Mouse (Mus musculus) T-helper 17 cell (primary cell): ENCODE measurements around the gene C1ql3.

Experiments
- in situ Hi-C, 2 experiments: fragments of 300-600 bp; cut with MboI, MseI; formaldehyde crosslinking; loops; 1 replicate in 1 of 2; 2 replicates in 1 of 2; pipeline ENCODE4 v1.15.1; 2025; ENCODE audit warnings: high pct_unique_total_duplicates in 2 of 2

C1ql3 gene

DNA sequence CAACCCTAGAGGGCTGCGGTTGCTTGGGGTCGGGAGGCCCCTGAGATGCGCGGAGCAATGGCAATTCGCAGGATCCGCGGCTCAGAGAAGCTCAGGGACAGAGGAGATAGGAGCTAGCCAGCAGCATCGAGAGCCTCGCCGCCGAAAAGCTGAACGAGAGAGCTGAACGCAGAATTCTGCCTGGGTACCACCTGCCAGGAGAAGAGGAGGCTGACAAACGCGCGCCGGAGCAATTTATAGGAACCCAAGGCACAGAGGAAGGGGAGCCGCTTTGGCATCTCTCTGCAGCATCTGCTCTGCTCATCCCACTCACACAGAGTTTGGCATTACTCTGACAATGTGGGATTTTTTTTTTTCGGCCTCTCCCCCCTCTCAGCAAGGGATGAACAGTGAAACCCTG is at the start of gene C1ql3:
Gene C1ql3 (minus strand): TSS at position 335 of the 400 bp plus-strand sequence.
- in situ Hi-C loops = loop anchor here in 1 of 2 experiments (5.0 kb wide), 1 partner anchor 231 kb away; no protein-coding TSS in a partner anchor

DNA sequence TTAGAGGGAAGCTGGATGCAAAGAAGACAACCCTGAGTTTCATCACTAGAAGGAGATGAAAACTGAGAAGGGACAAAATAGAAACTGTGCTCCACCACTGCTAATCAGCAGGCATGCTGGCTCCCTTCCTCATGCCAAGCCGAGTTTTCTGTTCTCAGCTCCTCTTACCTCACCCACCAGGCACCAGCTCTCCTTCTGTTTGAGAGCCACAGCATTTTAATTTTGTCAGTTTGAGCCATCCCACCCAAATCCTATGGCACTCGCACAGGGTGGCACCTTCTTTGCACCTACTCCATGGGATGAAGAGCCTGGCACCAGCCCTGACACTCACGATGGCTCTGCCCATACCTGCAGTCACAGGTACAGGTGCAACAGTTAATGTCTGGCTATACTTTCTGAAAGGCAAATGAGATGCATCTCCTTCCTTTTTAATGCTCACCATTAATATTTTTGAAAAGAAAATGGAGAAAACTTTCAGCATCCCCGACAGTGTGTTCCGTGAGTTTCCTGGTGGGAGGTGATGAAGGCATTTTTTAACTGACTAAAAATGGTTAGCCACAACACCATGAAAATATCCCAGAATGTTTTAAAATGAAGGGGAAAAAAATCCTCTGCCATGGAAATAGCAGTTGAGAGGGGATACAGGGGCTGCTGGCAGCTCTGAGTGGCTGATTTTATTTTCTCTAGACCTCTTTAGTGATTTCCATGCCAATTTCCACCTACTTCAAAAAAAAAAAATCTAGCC is 49.0 kb upstream of the C1ql3 start:
- in situ Hi-C loops = no loop called here

GRCm38 (mm10) chr2:13048649-13049048 is 37.0 kb upstream of the C1ql3 start:
- in situ Hi-C loops = no loop called here

DNA sequence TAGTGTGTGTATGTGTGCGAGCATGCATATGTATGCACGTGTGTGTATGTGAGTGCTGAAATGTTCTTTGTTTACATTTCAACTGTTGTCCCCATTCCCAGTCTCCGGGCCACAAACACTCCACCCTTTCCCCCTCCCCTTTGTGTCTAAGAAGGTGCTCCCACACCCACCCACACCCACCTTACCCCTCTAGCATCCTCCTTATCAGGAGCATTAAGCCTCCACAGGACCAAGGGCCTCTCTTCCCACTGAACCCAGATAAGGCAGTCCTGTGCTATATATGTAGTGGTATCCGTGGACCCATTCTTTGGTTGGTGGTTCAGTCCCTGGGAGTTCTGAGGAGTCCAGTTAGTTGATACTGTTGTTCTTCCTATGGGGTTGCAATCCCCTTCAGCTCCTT is 32.9 kb upstream of the C1ql3 start:
- in situ Hi-C loops = no loop called here

GRCm38 (mm10) chr2:13039785-13040184 is 28.2 kb upstream of the C1ql3 start:
- in situ Hi-C loops = no loop called here

- in situ Hi-C loops = no loop called here
These were observed 27.2 kb upstream of the C1ql3 start for GRCm38 (mm10) chr2:13038772-13039171.

DNA sequence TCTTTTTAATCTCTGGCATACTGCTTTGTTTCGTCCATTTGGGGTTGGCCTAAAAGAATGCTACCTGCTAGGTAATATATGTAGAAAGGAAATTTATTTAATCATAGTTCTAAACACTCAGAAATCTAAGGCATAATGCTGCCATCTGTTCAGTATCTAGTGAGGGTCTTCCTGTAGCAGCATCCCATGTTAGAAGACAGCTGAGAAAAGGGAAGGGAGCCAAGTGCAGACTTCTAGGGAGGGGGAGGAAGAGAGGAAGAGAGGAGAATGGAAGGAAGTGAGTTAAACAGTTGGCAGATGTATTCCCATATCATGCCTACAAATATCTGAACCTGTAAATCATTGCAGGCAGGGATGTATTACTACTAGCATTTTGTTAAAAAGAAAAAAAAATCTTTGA is 7.3 kb upstream of the C1ql3 start:
- in situ Hi-C loops = no loop called here

- in situ Hi-C loops = no loop called here
These were observed 6.8 kb upstream of the C1ql3 start for GRCm38 (mm10) chr2:13018382-13018781.

DNA sequence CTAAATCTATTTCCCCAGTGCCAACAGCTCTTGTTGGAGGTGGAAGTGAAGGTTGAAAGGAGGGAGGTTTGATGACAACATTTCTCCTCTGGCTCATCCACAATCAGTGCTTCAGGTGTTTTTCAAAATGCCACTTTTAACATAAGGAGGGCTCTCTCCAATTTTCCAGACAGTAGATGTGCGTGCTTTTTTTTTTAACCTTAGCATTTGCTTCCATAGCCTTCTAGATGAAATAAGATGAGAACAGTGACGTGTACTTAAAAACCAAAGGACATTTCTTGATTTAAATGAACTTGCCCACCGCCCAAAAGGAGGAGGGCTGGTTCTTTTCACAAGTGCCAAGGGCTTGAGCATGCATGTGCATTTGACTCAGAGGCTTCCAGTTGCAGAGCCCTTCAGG is 367 bp upstream of the C1ql3 start:
- in situ Hi-C loops = loop anchor here in 1 of 2 experiments (5.0 kb wide), 1 partner anchor 230 kb away; no protein-coding TSS in a partner anchor

DNA sequence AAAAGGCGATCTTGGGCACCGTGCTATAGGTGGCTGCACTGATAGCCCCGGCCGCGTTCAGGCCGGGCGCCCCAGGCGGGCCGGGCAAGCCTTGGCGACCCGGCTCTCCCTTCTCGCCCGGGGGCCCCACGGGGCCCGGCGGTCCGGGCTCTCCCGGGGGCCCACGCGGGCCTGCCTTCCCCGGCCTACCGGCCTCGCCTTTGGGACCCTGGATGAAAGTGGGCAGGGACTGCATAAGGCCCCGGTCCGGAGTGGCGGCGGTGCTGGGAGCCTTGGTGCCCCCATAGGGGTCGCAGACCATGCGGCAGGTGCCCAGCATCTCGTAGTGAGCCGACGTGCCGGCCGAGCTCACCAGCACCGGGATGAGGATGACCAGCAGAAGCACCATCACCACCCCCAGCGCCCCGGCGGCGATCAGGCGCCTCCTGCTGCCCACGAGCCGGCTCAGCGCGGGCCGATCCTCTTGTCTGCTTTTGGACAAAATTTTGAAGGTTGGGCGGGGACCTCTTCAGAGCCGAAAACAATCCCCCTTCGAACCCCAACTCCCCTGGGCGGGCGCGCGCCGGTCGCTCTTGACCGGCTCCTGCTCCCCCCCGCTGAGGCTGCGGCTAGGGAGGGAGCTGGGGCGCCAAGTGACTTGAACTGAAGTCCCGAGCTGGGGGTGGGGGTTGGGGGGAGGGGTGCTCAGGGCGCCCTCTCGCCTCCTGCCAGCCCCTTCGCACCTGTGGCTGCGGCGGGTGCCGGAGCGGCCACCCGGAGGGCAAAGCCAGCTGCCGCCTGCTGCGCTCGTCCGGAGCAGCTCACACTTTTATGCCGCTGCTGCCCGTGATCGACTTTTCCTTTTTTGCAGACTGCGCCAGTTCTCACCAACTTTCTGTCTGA is 905 bp downstream of the C1ql3 start:
- in situ Hi-C loops = loop anchor here in 1 of 2 experiments (5.0 kb wide), 1 partner anchor 232 kb away; no protein-coding TSS in a partner anchor

- in situ Hi-C loops = loop anchor here in 1 of 2 experiments (5.0 kb wide), 1 partner anchor 232 kb away; no protein-coding TSS in a partner anchor
These were observed 1.6 kb downstream of the C1ql3 start for GRCm38 (mm10) chr2:13010030-13010459.

DNA sequence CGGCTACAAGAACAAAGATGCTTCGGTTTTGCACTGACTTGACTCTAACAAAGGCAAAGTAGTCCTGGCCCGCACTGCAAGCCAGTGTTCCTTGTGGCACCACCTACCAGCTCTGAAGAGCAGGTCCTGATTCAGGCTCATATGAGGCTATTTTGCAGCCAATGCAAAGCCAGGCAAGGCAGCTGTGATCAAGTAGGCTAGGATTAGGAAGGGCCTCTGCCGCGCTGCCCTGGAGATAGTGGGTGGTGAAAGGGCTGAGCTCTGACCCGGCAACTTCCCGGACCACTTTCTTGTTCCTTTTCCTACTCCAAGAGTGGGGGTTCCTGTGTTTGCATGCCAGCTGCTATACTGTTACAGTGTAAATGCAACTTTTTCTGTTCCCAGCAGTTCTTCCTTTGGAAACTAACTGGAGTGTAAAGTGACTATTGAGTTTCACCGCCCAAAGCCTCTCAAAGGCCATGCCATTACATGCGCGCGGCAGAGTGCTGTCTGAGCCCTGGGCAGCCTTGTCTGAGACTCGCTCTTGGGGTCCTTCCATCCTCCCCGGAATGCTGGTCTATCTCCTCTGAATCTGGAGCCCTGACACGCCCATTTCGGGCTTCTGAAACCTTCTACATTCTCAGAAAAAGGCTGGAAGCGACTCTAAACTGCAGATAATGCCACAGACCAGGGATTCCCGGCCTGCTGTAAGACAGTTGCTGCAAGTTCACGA is 2.2 kb downstream of the C1ql3 start:
- in situ Hi-C loops = loop anchor here in 1 of 2 experiments (5.0 kb wide), 1 partner anchor 302 kb away; no protein-coding TSS in a partner anchor

- in situ Hi-C loops = loop anchor here in 1 of 2 experiments (5.0 kb wide), 1 partner anchor 301 kb away; no protein-coding TSS in a partner anchor
These were observed 3.2 kb downstream of the C1ql3 start for GRCm38 (mm10) chr2:13008433-13008832.

DNA sequence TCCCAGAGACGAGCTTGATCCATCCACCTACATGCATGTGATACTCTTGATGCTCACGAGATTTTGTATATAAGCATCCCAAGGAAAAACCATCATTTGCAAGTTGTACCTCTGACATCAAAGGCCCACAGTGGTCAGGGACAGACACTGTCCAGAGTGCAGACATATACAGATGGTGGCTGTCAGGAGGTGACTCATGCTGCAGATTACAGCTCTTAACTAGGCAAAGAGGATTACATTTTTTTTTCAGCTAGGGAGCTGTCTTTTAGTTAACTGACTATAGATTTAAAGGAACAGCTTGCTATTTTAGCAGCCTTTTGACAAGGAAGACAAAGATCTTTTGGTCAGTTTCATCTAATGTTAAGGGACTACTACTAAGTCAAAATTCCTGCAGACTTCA is 11.6 kb downstream of the C1ql3 start:
- in situ Hi-C loops = no loop called here

- in situ Hi-C loops = no loop called here
These were observed 26.5 kb downstream of the C1ql3 start for GRCm38 (mm10) chr2:12984901-12985732.

DNA sequence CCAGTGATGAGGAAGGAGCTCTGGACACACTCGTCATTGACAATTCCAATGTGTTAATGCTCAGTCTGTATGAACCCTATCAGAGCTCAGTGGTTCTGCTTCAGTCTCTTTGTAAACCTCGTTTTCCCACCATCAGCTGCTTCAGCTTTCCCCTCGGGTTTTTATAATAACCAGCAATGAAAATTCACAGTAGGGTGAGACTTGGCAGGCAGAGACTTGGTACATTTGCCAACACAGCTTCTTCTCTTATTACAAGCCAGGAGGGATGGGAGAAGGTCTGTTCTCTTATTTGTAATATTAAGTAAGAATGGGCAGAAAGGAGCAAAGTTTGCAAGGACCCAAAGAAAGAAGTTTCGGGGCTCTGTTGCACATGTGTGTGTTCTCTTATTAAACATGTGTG is 32.8 kb downstream of the C1ql3 start:
- in situ Hi-C loops = no loop called here

DNA sequence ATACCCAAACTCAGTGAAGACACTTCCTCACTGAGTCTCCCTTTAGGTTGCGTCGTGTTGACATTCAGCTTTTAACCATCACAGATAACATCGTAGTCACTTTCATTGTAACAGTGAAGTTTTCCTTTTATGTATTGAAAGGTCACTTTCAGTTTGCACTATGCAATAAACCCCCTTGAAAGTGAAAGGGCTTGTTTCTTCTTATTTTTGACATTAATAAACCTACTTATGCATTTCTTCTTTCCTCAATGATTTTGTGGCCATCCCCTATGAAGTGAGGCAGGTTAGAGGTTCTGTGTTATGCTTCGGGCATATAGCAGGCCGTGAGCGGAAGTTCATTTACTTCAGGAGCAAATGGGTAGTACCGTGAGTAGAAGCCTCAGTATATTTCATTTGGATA is 34.2 kb downstream of the C1ql3 start:
- in situ Hi-C loops = no loop called here

GRCm38 (mm10) chr2:12973752-12974151 is 37.9 kb downstream of the C1ql3 start:
- in situ Hi-C loops = loop anchor here in 1 of 2 experiments (25.0 kb wide), 1 partner anchor 639 kb away; no protein-coding TSS in a partner anchor

DNA sequence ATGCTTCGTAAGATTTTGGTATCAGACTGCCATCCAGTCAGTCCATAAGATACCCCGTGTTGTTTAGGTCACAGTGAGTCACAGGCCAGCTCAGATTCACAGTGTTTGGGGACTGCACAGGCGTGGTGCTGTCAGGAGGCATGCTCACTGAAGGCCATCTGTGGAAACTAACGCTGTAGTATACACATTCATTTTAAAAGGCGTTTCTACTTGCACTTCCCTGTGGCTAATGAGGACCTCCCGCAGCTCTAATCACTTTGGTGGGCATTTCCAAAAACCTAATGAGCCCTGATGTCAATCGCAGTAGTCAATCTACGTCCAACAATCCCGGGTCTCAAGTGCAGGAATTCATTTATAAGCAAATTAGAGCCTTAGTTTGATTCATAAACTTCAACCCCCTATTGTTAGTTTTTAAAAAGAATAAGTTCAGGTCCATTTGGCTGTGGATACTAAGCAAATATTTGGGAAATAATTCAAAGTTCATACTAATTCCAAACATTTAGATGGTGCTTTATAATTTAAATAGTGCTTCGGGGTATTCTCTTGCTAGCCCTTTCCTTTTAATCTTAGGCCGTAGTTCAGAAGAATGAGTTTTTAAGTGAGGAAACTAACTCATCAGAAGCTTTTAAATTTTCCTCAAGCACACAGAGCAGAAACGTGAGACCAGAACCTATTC is 41.4 kb downstream of the C1ql3 start:
- in situ Hi-C loops = loop anchor here in 1 of 2 experiments (25.0 kb wide), 1 partner anchor 642 kb away; no protein-coding TSS in a partner anchor
